Mouse (Mus musculus): ENCODE measurements around the gene Negr1.

- TF ChIP-seq CTCF (IDR thresholded peaks at IDR 0.05; ENCODE audit: low read depth) (no peak), EP300 (IDR thresholded peaks at IDR 0.05; ENCODE audit: low read depth) (no peak)
Observed at GRCm38 (mm10) chr3:157164840-157165595, 603.4 kb downstream of the Negr1 start.

Measured in liver, postnatal 0 days (tissue).